23 mouse cellular contexts compared by ENCODE assay signal in the genomic region with DNA sequence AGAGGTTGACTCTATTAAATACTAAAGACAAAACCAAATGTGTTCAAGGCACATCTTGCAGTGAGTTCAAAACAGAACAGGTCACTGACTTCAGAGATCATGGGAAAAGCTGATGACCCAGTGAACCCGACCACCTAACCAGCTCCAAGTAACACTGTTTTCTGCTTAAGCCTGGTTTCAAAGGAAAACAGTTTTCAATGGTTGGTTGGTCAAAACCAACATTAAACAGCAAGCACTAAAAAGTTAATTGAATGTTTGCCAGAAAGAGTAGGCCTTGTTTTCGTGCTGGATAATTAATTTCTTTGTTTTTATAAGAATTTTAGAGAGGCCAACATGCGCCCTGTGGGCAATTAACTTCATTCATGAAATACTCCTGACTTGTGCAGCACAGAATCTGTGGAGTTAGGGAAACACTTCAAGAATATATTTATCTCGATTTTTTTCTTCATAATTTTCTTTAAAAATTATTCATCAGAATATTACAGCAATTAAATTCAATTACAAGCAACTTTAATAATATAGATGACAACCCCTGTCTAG. TPM values are rescaled to one million over a fixed set of nuclear protein-coding genes. Genes with fewer than 3 reads are reported as not detected.
DNase-seq lines count a peak whose midpoint lies in the region; ATAC-seq and TF ChIP-seq lines count a peak whose summit lies in the region.
"Had no signal": no experiment of that assay in that cellular context is flagged by ENCODE, and none has a peak within 500 bp of the region (broad histone marks: within the 10 kb centered on the region; RNA-seq: fewer than 3 reads in every experiment).

No protein-coding gene starts in this region.

- no peaks in the 10 kb centered on the region for H3K9me3 ChIP-seq in kidney, embryonic 14.5 days (ENCODE audit: control insufficient read depth, low read length)
- H3K9me3 ChIP-seq in kidney, embryonic 16.5 days (ENCODE audit: low read length), result no peaks in the 10 kb centered on the region
- H3K9me3 ChIP-seq in liver, embryonic 11.5 days (ENCODE audit: control insufficient read depth, low read length), result no peaks in the 10 kb centered on the region
- H3K9me3 ChIP-seq in midbrain, embryonic 11.5 days (ENCODE audit: control insufficient read depth, low read length), result no peaks in the 10 kb centered on the region
- H3K9me3 ChIP-seq: embryonic facial prominence, embryonic 10.5 days; embryonic facial prominence, embryonic 12.5 days; forebrain, embryonic 13.5 days; forebrain, embryonic 15.5 days had no signal

- no peaks in the 10 kb centered on the region; the same call in 1 of the 2 replicates for H3K27me3 ChIP-seq in kidney, embryonic 14.5 days (ENCODE audit: control insufficient read depth, insufficient read depth, low read length)
- peaks cover 10% of the 10 kb centered on the region; the same call in 1 of the 2 replicates for H3K27me3 ChIP-seq in kidney, embryonic 16.5 days (ENCODE audit: insufficient read depth, low read length)
- no peaks in the 10 kb centered on the region for H3K27me3 ChIP-seq in liver, adult 2 months (ENCODE audit: control insufficient read depth, insufficient read depth, low read length)
- H3K27me3 ChIP-seq in liver, embryonic 11.5 days (replicated peaks; ENCODE audit: control insufficient read depth, insufficient read depth, low read length), result no peaks in the 10 kb centered on the region
- H3K27me3 ChIP-seq in midbrain, embryonic 11.5 days (ENCODE audit: control insufficient read depth, insufficient read depth, low read length), result no peaks in the 10 kb centered on the region
- H3K27me3 ChIP-seq: CH12.LX; embryonic facial prominence, embryonic 12.5 days; forebrain, embryonic 13.5 days; forebrain, embryonic 15.5 days had no signal

- peak; percentile 45; the same call in 1 of the 2 replicates for ATAC-seq in kidney, embryonic 14.5 days (ENCODE audit: low FRiP score, low TSS enrichment)
- peak; percentile 58; the same call in 1 of the 2 replicates for ATAC-seq in kidney, embryonic 16.5 days (ENCODE audit: low FRiP score, low TSS enrichment)
- ATAC-seq in liver, embryonic 11.5 days (replicated peaks; ENCODE audit: low FRiP score), result no peak
- no peak for ATAC-seq in midbrain, embryonic 11.5 days (ENCODE audit: low FRiP score)
- ATAC-seq: activated CD4-positive, CD25-positive, alpha-beta regulatory T cell, adult 4 months; CD4-positive, CD25-positive, alpha-beta regulatory T cell, adult 4 months; forebrain, embryonic 13.5 days; forebrain, embryonic 15.5 days had no signal

- no peak overlapping the region for H3K4me3 ChIP-seq in kidney, embryonic 14.5 days (ENCODE audit: low read length)
- H3K4me3 ChIP-seq in kidney, embryonic 16.5 days (ENCODE audit: low read length), result no peak overlapping the region
- H3K4me3 ChIP-seq in liver, adult 2 months (ENCODE audit: insufficient read depth, low read depth, low read length), result no peak overlapping the region
- H3K4me3 ChIP-seq in liver, embryonic 11.5 days (ENCODE audit: low read depth, low read length), result no peak overlapping the region
- no peak overlapping the region for H3K4me3 ChIP-seq in midbrain, embryonic 11.5 days (ENCODE audit: low read depth, low read length)
- H3K4me3 ChIP-seq: embryonic facial prominence, embryonic 10.5 days; embryonic facial prominence, embryonic 12.5 days; forebrain, embryonic 13.5 days; forebrain, embryonic 15.5 days had no signal

- H3K4me1 ChIP-seq in kidney, embryonic 14.5 days (ENCODE audit: control insufficient read depth, insufficient read depth, low read length), result 0 out of 2 replicates have a peak, but pooled peaks cover 7% of the 10 kb centered on the region
- H3K4me1 ChIP-seq in kidney, embryonic 16.5 days (ENCODE audit: insufficient read depth, low read length), result peaks cover 18% of the 10 kb centered on the region
- H3K4me1 ChIP-seq in liver, adult 2 months (ENCODE audit: control insufficient read depth, insufficient read depth, low read length), result peaks cover 13% of the 10 kb centered on the region
- no peaks in the 10 kb centered on the region; the same call in 1 of the 2 replicates for H3K4me1 ChIP-seq in liver, embryonic 11.5 days (replicated peaks; ENCODE audit: control insufficient read depth, insufficient read depth, low read length)
- H3K4me1 ChIP-seq in midbrain, embryonic 11.5 days (ENCODE audit: control insufficient read depth, insufficient read depth, low read length), result peaks cover 6% of the 10 kb centered on the region
- H3K4me1 ChIP-seq: forebrain, embryonic 13.5 days; forebrain, embryonic 15.5 days had no signal

- no peak for DNase-seq in kidney, postnatal 36 days
- DNase-seq in kidney, postnatal 4 days, result no peak
- peak; percentile 18 for DNase-seq in liver, adult 2 months (ENCODE audit: extremely low read depth, low read depth, low spot score)
- no peak for DNase-seq in liver, embryonic 11.5 days (ENCODE audit: low spot score)
- DNase-seq in midbrain, embryonic 11.5 days (ENCODE audit: low spot score, missing footprints), result no peak
- DNase-seq: adrenal gland, adult 8-10 months; adrenal gland, postnatal 14 days; adrenal gland, postnatal 36 days; B cell, adult 2 months; cerebellum, adult 11-12 months; cerebellum, adult 2 months; cerebellum, adult 9-10 months; cerebellum, postnatal 10 days; cerebellum, postnatal 25 days had no signal

- no peak overlapping the region for H3K4me2 ChIP-seq in kidney, embryonic 14.5 days (replicated peaks; ENCODE audit: low read depth, low read length)
- no peak overlapping the region for H3K4me2 ChIP-seq in kidney, embryonic 16.5 days (replicated peaks; ENCODE audit: low read depth, low read length)
- H3K4me2 ChIP-seq in liver, embryonic 11.5 days, result no peak overlapping the region
- no peak overlapping the region for H3K4me2 ChIP-seq in midbrain, embryonic 11.5 days
- H3K4me2 ChIP-seq: embryonic facial prominence, embryonic 12.5 days; forebrain, embryonic 13.5 days; forebrain, embryonic 15.5 days had no signal

- H3K27ac ChIP-seq in kidney, embryonic 14.5 days (ENCODE audit: low read depth, low read length), result no peak overlapping the region
- no peak overlapping the region for H3K27ac ChIP-seq in kidney, embryonic 16.5 days (ENCODE audit: low read length)
- H3K27ac ChIP-seq in liver, adult 2 months (replicated peaks; ENCODE audit: insufficient read depth, low read depth, low read length), result no peak overlapping the region
- H3K27ac ChIP-seq in liver, embryonic 11.5 days (ENCODE audit: low read depth, low read length), result no peak overlapping the region
- H3K27ac ChIP-seq in midbrain, embryonic 11.5 days (ENCODE audit: low read depth, low read length), result no peak overlapping the region
- H3K27ac ChIP-seq: embryonic facial prominence, embryonic 12.5 days; forebrain, embryonic 13.5 days; forebrain, embryonic 15.5 days had no signal

- no peak for TF ChIP-seq POLR2A in liver, adult 2 months (IDR thresholded peaks at IDR 0.05; ENCODE audit: extremely low read depth, insufficient read depth, low read length)

- 19% methylated on average over 4 of the region's 4 CpGs for WGBS in kidney, embryonic 14.5 days
- WGBS in kidney, embryonic 16.5 days, result 18% methylated on average over 4 of the region's 4 CpGs
- 43% methylated on average over 4 of the region's 4 CpGs for WGBS in liver, adult 2 months
- 75% methylated on average over 4 of the region's 4 CpGs for WGBS in liver, embryonic 11.5 days
- WGBS in midbrain, embryonic 11.5 days, result 40% methylated on average over 4 of the region's 4 CpGs

- H3K9ac ChIP-seq in kidney, embryonic 14.5 days (ENCODE audit: low read depth, low read length), result no peak overlapping the region
- no peak overlapping the region for H3K9ac ChIP-seq in kidney, embryonic 16.5 days (replicated peaks; ENCODE audit: low read length)
- no peak overlapping the region for H3K9ac ChIP-seq in liver, adult 2 months (ENCODE audit: low read depth, low read length)
- H3K9ac ChIP-seq in liver, embryonic 11.5 days (ENCODE audit: low read depth, low read length), result no peak overlapping the region
- H3K9ac ChIP-seq in midbrain, embryonic 11.5 days (ENCODE audit: low read length), result no peak overlapping the region
- H3K9ac ChIP-seq: embryonic facial prominence, embryonic 12.5 days; forebrain, embryonic 13.5 days; forebrain, embryonic 15.5 days had no signal

- TF ChIP-seq CTCF in liver, adult 2 months (IDR thresholded peaks at IDR 0.05; ENCODE audit: low read depth, low read length), result no peak

- peaks cover 7% of the 10 kb centered on the region; the same call in 1 of the 2 replicates for H3K79me2 ChIP-seq in liver, adult 2 months (ENCODE audit: control insufficient read depth, insufficient read depth, low read length)

- H3K36me3 ChIP-seq in kidney, embryonic 14.5 days (ENCODE audit: control insufficient read depth, insufficient read depth, low read length), result no peaks in the 10 kb centered on the region
- H3K36me3 ChIP-seq in kidney, embryonic 16.5 days (ENCODE audit: insufficient read depth, low read length), result no peaks in the 10 kb centered on the region
- no peaks in the 10 kb centered on the region for H3K36me3 ChIP-seq in liver, adult 2 months (ENCODE audit: control insufficient read depth, insufficient read depth, low read length)
- no peaks in the 10 kb centered on the region for H3K36me3 ChIP-seq in liver, embryonic 11.5 days (ENCODE audit: control insufficient read depth, insufficient read depth, low read length)
- H3K36me3 ChIP-seq in midbrain, embryonic 11.5 days (ENCODE audit: control insufficient read depth, insufficient read depth, low read length), result no peaks in the 10 kb centered on the region
- H3K36me3 ChIP-seq: embryonic facial prominence, embryonic 10.5 days; embryonic facial prominence, embryonic 12.5 days; forebrain, embryonic 15.5 days had no signal

RNA-seq across cellular contexts. Expression of gene Taf3, which starts 57.6 kb away (rescaled TPM):
- 13.0 and 18.5 TPM in 2 replicates for polyA plus RNA-seq in kidney, embryonic 14.5 days (2014; fragmentation: Nextera tagmentation; extraction: Ambion mirVana)
- polyA plus RNA-seq in kidney, embryonic 16.5 days (2015; fragmentation: Nextera tagmentation; extraction: Ambion mirVana), result 15.4 and 17.7 TPM in 2 replicates
- 1.1 and 1.5 TPM in 2 replicates for total RNA-seq in liver, adult 2 months (2014; rRNA removed)
- polyA plus RNA-seq in liver, adult 2 months (2012; rRNA removed), result 1.6 and 2.6 TPM in 2 replicates
- 14.9 and 18.6 TPM in 2 replicates for polyA plus RNA-seq in liver, embryonic 11.5 days (2014; fragmentation: Nextera tagmentation; extraction: Ambion mirVana)
- polyA plus RNA-seq in midbrain, embryonic 11.5 days (2014; fragmentation: Nextera tagmentation; extraction: Ambion mirVana), result 17.0 and 17.7 TPM in 2 replicates

Comparison
In these comparisons a context has a peak if more than half of its experiments do, and no peak if none do; other contexts are left out.
1. ATAC-seq: peak in kidney, embryonic 14.5 days (single experiment) and kidney, embryonic 16.5 days (single experiment); none in liver, embryonic 11.5 days (single experiment) and midbrain, embryonic 11.5 days (single experiment).